Mouse (Mus musculus) liver, adult 2 months (tissue): Measurements from ENCODE around the gene Thrb.

Experiments used
- CTCF ChIP-seq: fragments of 200-500 bp; IDR thresholded peaks from 2 replicates; pipeline ENCODE4 v1.5.1; 2011; ENCODE audit warnings: low read depth, low read length, control low read depth
- POLR2A ChIP-seq: fragments of 200-500 bp; IDR thresholded peaks from 2 replicates; pipeline ENCODE4 v1.6.1; 2011; ENCODE audit warnings: low read length, control low read depth; ENCODE audit not compliant: insufficient read depth; ENCODE audit errors: extremely low read depth

- no peak for TF ChIP-seq POLR2A
- no peak for TF ChIP-seq CTCF
Measured at GRCm38 (mm10) chr14:17686939-17687338, 26.9 kb downstream of the Thrb start.
